Mouse (Mus musculus) heart, postnatal 36 days (tissue): ENCODE measurements at regions not wholly inside any gene's neighbourhood (a gene's known extent, or its start where the extent isn't known, plus 50 kb on each side); places are given as distances from the start of the nearest gene placed in this dataset.

Experiments used
- DNase-seq, 2 experiments: peaks; one replicate each; pipeline ENCODE4 v3.0.0; 2021 to 2022
- intact Hi-C: fragments of 180-260 bp; cut with DNase I; formaldehyde crosslinking; loops from one replicate; pipeline ENCODE4 v1.15.1; 2025

- no peak for DNase-seq
- intact Hi-C loops, result no loop called here
Measured at GRCm38 (mm10) chr16:83250346-83250745, 422.2 kb downstream of the Gm21833 start.

GRCm38 (mm10) chr16:83254183-83254582, 426.0 kb downstream of the Gm21833 start:
- DNase-seq, result no peak
- intact Hi-C loops, result no loop called here

- intact Hi-C loops, result no loop called here
- no peak for DNase-seq
Measured at GRCm38 (mm10) chr16:83271869-83272268, 443.7 kb downstream of the Gm21833 start.

- intact Hi-C loops, result no loop called here
- DNase-seq, result no peak
Measured at GRCm38 (mm10) chr16:83316314-83316713, 488.1 kb downstream of the Gm21833 start.

GRCm38 (mm10) chr16:83326826-83327225, 498.6 kb downstream of the Gm21833 start:
- no peak for DNase-seq
- intact Hi-C loops, result no loop called here

- no peak for DNase-seq
- intact Hi-C loops, result no loop called here
Measured at GRCm38 (mm10) chr16:83351069-83351468, 522.9 kb downstream of the Gm21833 start.

GRCm38 (mm10) chr16:83394581-83394980, 566.4 kb downstream of the Gm21833 start:
- intact Hi-C loops, result no loop called here
- no peak for DNase-seq

GRCm38 (mm10) chr16:83420676-83421075, 592.5 kb downstream of the Gm21833 start:
- peak in 1 of 2 experiments; percentile 11 for DNase-seq
- intact Hi-C loops, result no loop called here

GRCm38 (mm10) chr16:83423096-83423495, 594.9 kb downstream of the Gm21833 start:
- no peak for DNase-seq
- intact Hi-C loops, result no loop called here
